Comparison of ENCODE assay signal across 8 mouse cellular contexts in genomic region chr1:180390321-180390731, GRCm38 (mm10).
A peak's percentile ranks its signal among the peaks of the same experiment; 100 is the strongest.
DNase-seq lines count a peak whose midpoint lies in the region; ATAC-seq lines count a peak whose summit lies in the region.

No protein-coding gene starts in this region.

- H3K27me3 ChIP-seq in liver, embryonic 13.5 days: no peaks in the 10 kb centered on the region
- no peaks in the 10 kb centered on the region for H3K27me3 ChIP-seq in intestine, embryonic 15.5 days (replicated peaks)
- H3K27me3 ChIP-seq in splenic B cell, adult 2 months (ENCODE audit: control insufficient read depth, insufficient read depth, low read length, poor library complexity, severe bottlenecking): no peaks in the 10 kb centered on the region
- H3K27me3 ChIP-seq in midbrain, embryonic 14.5 days (ENCODE audit: control insufficient read depth, insufficient read depth, low read length): no peaks in the 10 kb centered on the region

- H3K9ac ChIP-seq in liver, embryonic 13.5 days: peak overlapping the region; percentile 17; the same call in 1 of the 2 replicates
- H3K9ac ChIP-seq in intestine, embryonic 15.5 days: no peak overlapping the region
- no peak overlapping the region for H3K9ac ChIP-seq in midbrain, embryonic 14.5 days (replicated peaks; ENCODE audit: low read length)

- H3K4me2 ChIP-seq in liver, embryonic 13.5 days: no peak overlapping the region
- H3K4me2 ChIP-seq in intestine, embryonic 15.5 days (replicated peaks): 0 out of 2 replicates have a peak overlapping the region, but pooled peaks have one; percentile 15
- no peak overlapping the region for H3K4me2 ChIP-seq in midbrain, embryonic 14.5 days (ENCODE audit: low read length)

- H3K36me3 ChIP-seq in liver, embryonic 13.5 days: no peaks in the 10 kb centered on the region
- H3K36me3 ChIP-seq in intestine, embryonic 15.5 days: no peaks in the 10 kb centered on the region
- H3K36me3 ChIP-seq in splenic B cell, adult 2 months (ENCODE audit: control insufficient read depth, insufficient read depth, low read length, poor library complexity, severe bottlenecking): no peaks in the 10 kb centered on the region
- no peaks in the 10 kb centered on the region for H3K36me3 ChIP-seq in midbrain, embryonic 14.5 days (ENCODE audit: control insufficient read depth, insufficient read depth, low read length)

- no peak overlapping the region for H3K4me3 ChIP-seq in liver, embryonic 13.5 days (replicated peaks)
- H3K4me3 ChIP-seq in intestine, embryonic 15.5 days (replicated peaks): no peak overlapping the region
- H3K4me3 ChIP-seq in midbrain, embryonic 14.5 days (replicated peaks; ENCODE audit: low read depth, low read length): no peak overlapping the region

- no peak for ATAC-seq in liver, embryonic 13.5 days (ENCODE audit: low read depth)
- peak; percentile 70 for ATAC-seq in intestine, embryonic 15.5 days
- ATAC-seq in midbrain, embryonic 14.5 days (ENCODE audit: low FRiP score, low TSS enrichment): no peak
- no peak for ATAC-seq in megakaryocyte progenitor cell, adult 5-6 weeks (replicated peaks; ENCODE audit: poor library complexity)

- no peaks in the 10 kb centered on the region for H3K9me3 ChIP-seq in liver, embryonic 13.5 days (replicated peaks)
- no peaks in the 10 kb centered on the region for H3K9me3 ChIP-seq in intestine, embryonic 15.5 days
- H3K9me3 ChIP-seq in midbrain, embryonic 14.5 days (ENCODE audit: control insufficient read depth, low read length): no peaks in the 10 kb centered on the region

- peaks cover 63% of the 10 kb centered on the region for H3K4me1 ChIP-seq in liver, embryonic 13.5 days (replicated peaks)
- H3K4me1 ChIP-seq in intestine, embryonic 15.5 days (replicated peaks): peaks cover 17% of the 10 kb centered on the region
- H3K4me1 ChIP-seq in midbrain, embryonic 14.5 days (ENCODE audit: control insufficient read depth, insufficient read depth, low read length): peaks cover 10% of the 10 kb centered on the region; the same call in 1 of the 2 replicates

- 39% methylated on average over 3 of the region's 3 CpGs for WGBS in liver, embryonic 13.5 days (ENCODE audit: insufficient replicate concordance)
- WGBS in intestine, embryonic 15.5 days: 44% methylated on average over 3 of the region's 3 CpGs
- 84% methylated on average over 3 of the region's 3 CpGs for WGBS in midbrain, embryonic 14.5 days

- no peak for DNase-seq in liver, embryonic 13.5 days
- no peak for DNase-seq in liver
- peak; percentile 65 for DNase-seq in cerebellum, adult 9-10 months
- peak; percentile 75 for DNase-seq in splenic B cell, adult 2 months (ENCODE audit: low read depth, low spot score)
- no peak for DNase-seq in midbrain, embryonic 14.5 days
- no peak for DNase-seq in left cerebral cortex, adult 11 months (ENCODE audit: low spot score)

- H3K27ac ChIP-seq in liver, embryonic 13.5 days: no peak overlapping the region
- H3K27ac ChIP-seq in intestine, embryonic 15.5 days: peak overlapping the region; percentile 76
- no peak overlapping the region for H3K27ac ChIP-seq in midbrain, embryonic 14.5 days (replicated peaks; ENCODE audit: low read depth, low read length)

Comparison
In these comparisons a context has a peak if more than half of its experiments do, and no peak if none do; other contexts are left out.
1. DNase-seq: peak in cerebellum, adult 9-10 months (single experiment) and splenic B cell, adult 2 months (single experiment); none in liver, embryonic 13.5 days (single experiment), liver (single experiment), midbrain, embryonic 14.5 days (single experiment) and left cerebral cortex, adult 11 months (single experiment).